ENCODE assay signal across 8 mouse cellular contexts in genomic region chr5:135778471-135779445, GRCm38 (mm10). TPM values are rescaled to one million over a fixed set of nuclear protein-coding genes. Genes with fewer than 3 reads are reported as not detected.
DNase-seq lines count a peak whose midpoint lies in the region; ATAC-seq and TF ChIP-seq lines count a peak whose summit lies in the region.

Gene Mdh2, plus strand, starts transcription at chr5:135778480.

- peak; percentile 100 for DNase-seq in MN1 (ENCODE audit: low spot score)
- peak; percentile 99 for DNase-seq in cerebellum, adult 9-10 months
- peak; percentile 100 for DNase-seq in hindbrain, embryonic 10.5 days (ENCODE audit: low spot score)
- DNase-seq in layer of hippocampus, adult 9-11 months, result peak; percentile 100
- DNase-seq in lung, postnatal 0 days (ENCODE audit: low spot score), result peak; percentile 100
- DNase-seq in ovary, postnatal 14 days (ENCODE audit: low spot score), result peak; percentile 97
- DNase-seq in thymus, postnatal 14 days, result peak; percentile 100

- H3K4me3 ChIP-seq in hindbrain, embryonic 10.5 days, result peak within 1 kb of the TSS; percentile 86
- H3K4me3 ChIP-seq in lung, postnatal 0 days (ENCODE audit: low read depth, low read length), result peak within 1 kb of the TSS; percentile 53

- peaks cover 35% of the 10 kb centered on the region for H3K4me1 ChIP-seq in hindbrain, embryonic 10.5 days (replicated peaks)
- 0 out of 2 replicates have a peak, but pooled peaks cover 3% of the 10 kb centered on the region for H3K4me1 ChIP-seq in lung, postnatal 0 days (ENCODE audit: insufficient read depth, low read depth, low read length)

- WGBS in hindbrain, embryonic 10.5 days, result 2% methylated on average over 70 of the region's 70 CpGs
- WGBS in lung, postnatal 0 days, result under 1% methylated on average over 70 of the region's 70 CpGs

- peak; percentile 93 for TF ChIP-seq EP300 in lung, postnatal 0 days (IDR thresholded peaks at IDR 0.05)

- H3K27ac ChIP-seq in hindbrain, embryonic 10.5 days, result peak within 1 kb of the TSS; percentile 95
- peak within 1 kb of the TSS; percentile 90 for H3K27ac ChIP-seq in lung, postnatal 0 days (ENCODE audit: low read length)

- peak; percentile 94 for ATAC-seq in frontal cortex, adult (ENCODE audit: low TSS enrichment)
- ATAC-seq in lung, postnatal 0 days, result peak; percentile 97

- H3K9ac ChIP-seq in lung, postnatal 0 days (replicated peaks; ENCODE audit: low read depth), result peak within 1 kb of the TSS; percentile 77

- no peak for TF ChIP-seq CTCF in lung, postnatal 0 days (IDR thresholded peaks at IDR 0.05)

- no peaks in the 10 kb centered on the region for H3K9me3 ChIP-seq in hindbrain, embryonic 10.5 days
- no peaks in the 10 kb centered on the region for H3K9me3 ChIP-seq in lung, postnatal 0 days (ENCODE audit: low read length)

- H3K4me2 ChIP-seq in lung, postnatal 0 days (replicated peaks; ENCODE audit: low read depth, low read length), result peak within 1 kb of the TSS; percentile 91

- no peaks in the 10 kb centered on the region for H3K27me3 ChIP-seq in hindbrain, embryonic 10.5 days (ENCODE audit: insufficient read depth, poor library complexity, severe bottlenecking)
- no peaks in the 10 kb centered on the region for H3K27me3 ChIP-seq in lung, postnatal 0 days (replicated peaks; ENCODE audit: insufficient read depth, low read length)

- H3K36me3 ChIP-seq in hindbrain, embryonic 10.5 days, result peaks cover 38% of the 10 kb centered on the region
- H3K36me3 ChIP-seq in lung, postnatal 0 days (ENCODE audit: insufficient read depth, low read length), result peaks cover 4% of the 10 kb centered on the region; the same call in 1 of the 2 replicates

RNA-seq across cellular contexts. Expression of gene Mdh2, which starts in this region (rescaled TPM):
- polyA plus RNA-seq in hindbrain, embryonic 10.5 days (2016; fragmentation: Nextera tagmentation; extraction: Ambion mirVana), result 609 and 683 TPM in 2 replicates
- 281 and 302 TPM in 2 replicates for polyA plus RNA-seq in lung, postnatal 0 days (2015; fragmentation: Nextera tagmentation; extraction: Ambion mirVana)

Comparison
In these comparisons a context has a peak if more than half of its experiments do, and no peak if none do; other contexts are left out.
1. Peak in every context shown above with its lines: DNase-seq, ATAC-seq, H3K4me3 ChIP-seq and H3K27ac ChIP-seq.